Mouse (Mus musculus): Measurements from ENCODE around the gene Dysf.

Gene Dysf

GRCm38 (mm10) chr6:84111106-84111505 is 102.7 kb downstream of the Dysf start:
- no peak for DNase-seq (ENCODE audit: low spot score in 2 of 2)

- no peak for DNase-seq (ENCODE audit: low spot score in 2 of 2)
Observed at GRCm38 (mm10) chr6:84119731-84120530, 111.5 kb downstream of the Dysf start.

GRCm38 (mm10) chr6:84124609-84125008 is 116.2 kb downstream of the Dysf start:
- no peak for DNase-seq (ENCODE audit: low spot score in 2 of 2)

- no peak for DNase-seq (ENCODE audit: low spot score in 2 of 2)
Observed at GRCm38 (mm10) chr6:84125101-84125500, 116.7 kb downstream of the Dysf start.

- DNase-seq (ENCODE audit: low spot score in 2 of 2): no peak
Observed at GRCm38 (mm10) chr6:84128229-84128628, 119.8 kb downstream of the Dysf start.

GRCm38 (mm10) chr6:84130867-84131266 is 122.5 kb downstream of the Dysf start:
- no peak for DNase-seq (ENCODE audit: low spot score in 2 of 2)

GRCm38 (mm10) chr6:84131539-84131938 is 123.1 kb downstream of the Dysf start:
- DNase-seq (ENCODE audit: low spot score in 2 of 2): no peak

GRCm38 (mm10) chr6:84133053-84133452 is 124.7 kb downstream of the Dysf start:
- no peak for DNase-seq (ENCODE audit: low spot score in 2 of 2)

- no peak for DNase-seq (ENCODE audit: low spot score in 2 of 2)
Observed at GRCm38 (mm10) chr6:84133996-84134721, 125.8 kb downstream of the Dysf start.

- no peak for DNase-seq (ENCODE audit: low spot score in 2 of 2)
Observed at GRCm38 (mm10) chr6:84134722-84135394, 126.5 kb downstream of the Dysf start.

GRCm38 (mm10) chr6:84135709-84136108 is 127.3 kb downstream of the Dysf start:
- no peak for DNase-seq (ENCODE audit: low spot score in 2 of 2)

GRCm38 (mm10) chr6:84136345-84136744 is 128.0 kb downstream of the Dysf start:
- DNase-seq (ENCODE audit: low spot score in 2 of 2): no peak

GRCm38 (mm10) chr6:84139932-84140331 is 131.5 kb downstream of the Dysf start:
- DNase-seq (ENCODE audit: low spot score in 2 of 2): no peak

GRCm38 (mm10) chr6:84142481-84142880 is 134.1 kb downstream of the Dysf start:
- DNase-seq (ENCODE audit: low spot score in 2 of 2): no peak

GRCm38 (mm10) chr6:84143328-84143727 is 134.9 kb downstream of the Dysf start:
- DNase-seq (ENCODE audit: low spot score in 2 of 2): no peak

- no peak for DNase-seq (ENCODE audit: low spot score in 2 of 2)
Observed at GRCm38 (mm10) chr6:84144393-84144792, 136.0 kb downstream of the Dysf start.

- DNase-seq (ENCODE audit: low spot score in 2 of 2): no peak
Observed at GRCm38 (mm10) chr6:84147206-84148004, 139.0 kb downstream of the Dysf start.

- no peak for DNase-seq (ENCODE audit: low spot score in 2 of 2)
Observed at GRCm38 (mm10) chr6:84148470-84148869, 140.1 kb downstream of the Dysf start.

GRCm38 (mm10) chr6:84154508-84154907 is 146.1 kb downstream of the Dysf start:
- no peak for DNase-seq (ENCODE audit: low spot score in 2 of 2)

GRCm38 (mm10) chr6:84155765-84156164 is 147.4 kb downstream of the Dysf start:
- DNase-seq (ENCODE audit: low spot score in 2 of 2): no peak

GRCm38 (mm10) chr6:84156481-84157025 is 148.2 kb downstream of the Dysf start:
- DNase-seq (ENCODE audit: low spot score in 2 of 2): no peak
